Mouse (Mus musculus) C2C12 (cell line): ENCODE results near the gene Catsperg2.

ENCODE experiments used
- CEBPB ChIP-seq: IDR thresholded peaks from one replicate; pipeline ENCODE4 v1.6.1; 2011; ENCODE audit warnings: low read depth, mild to moderate bottlenecking, control low read depth, moderate library complexity
- CTCF ChIP-seq: IDR thresholded peaks from one replicate; pipeline ENCODE4 v1.5.1; 2011; ENCODE audit not compliant: control insufficient read depth, insufficient read depth, insufficient read length
- FOSL1 ChIP-seq: IDR thresholded peaks from one replicate; pipeline ENCODE4 v1.8.0; 2011; ENCODE audit warnings: mild to moderate bottlenecking, low read length; ENCODE audit not compliant: poor library complexity, insufficient read depth, severe bottlenecking
- MAX ChIP-seq: IDR thresholded peaks from one replicate; pipeline ENCODE4 v1.6.1; 2011; ENCODE audit warnings: mild to moderate bottlenecking, control low read depth
- MYOD1 ChIP-seq: IDR thresholded peaks from one replicate; pipeline ENCODE4 v1.6.1; 2011; ENCODE audit warnings: low read depth; ENCODE audit not compliant: control insufficient read depth, insufficient read length
- MYOG ChIP-seq: IDR thresholded peaks from one replicate; pipeline ENCODE4 v1.6.1; 2011; ENCODE audit not compliant: control insufficient read depth, insufficient read length; ENCODE audit errors: extremely low read depth
- USF1 ChIP-seq: IDR thresholded peaks from one replicate; pipeline ENCODE4 v1.6.1; 2011; ENCODE audit warnings: low read depth, mild to moderate bottlenecking, control low read depth, moderate library complexity

DNA sequence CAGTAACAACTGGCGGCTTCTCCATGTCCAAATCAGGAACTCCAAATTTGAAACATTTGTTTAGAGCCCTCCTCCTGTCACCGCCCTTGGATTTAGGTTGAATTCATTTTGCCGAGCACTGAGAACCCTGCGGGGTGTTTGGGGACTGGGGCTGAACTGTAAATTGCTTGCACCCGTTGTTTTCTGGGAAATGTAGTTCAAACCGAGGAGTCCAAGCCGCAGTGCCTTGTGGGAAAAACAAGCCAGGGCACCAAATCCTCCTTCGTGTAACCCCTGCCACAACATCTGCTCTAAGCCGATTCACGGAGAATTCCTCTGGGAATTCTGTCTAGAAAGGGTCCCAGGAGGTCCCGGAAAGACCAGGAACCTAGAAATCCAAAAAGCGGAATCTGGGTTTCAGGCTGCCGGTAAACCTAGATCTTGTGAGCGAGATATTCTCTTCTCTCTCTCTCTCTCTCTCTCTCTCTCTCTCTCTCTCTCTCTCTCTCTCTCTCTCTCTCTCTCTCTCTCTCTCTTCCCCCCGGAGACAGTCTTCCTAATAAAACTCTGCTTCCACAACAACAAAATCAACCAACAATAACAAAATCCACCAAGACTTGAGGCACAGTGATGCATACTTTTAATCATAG is 40.3 kb upstream of the Catsperg2 start:
- TF ChIP-seq CTCF (no peak), MYOG (no peak), MAX (no peak), USF1 (no peak), CEBPB (no peak), MYOD1 (no peak), FOSL1 (no peak)
